Mouse (Mus musculus) CH12.LX (cell line): Measurements from ENCODE around the gene Fyttd1. TPM values are rescaled to one million over a fixed set of nuclear protein-coding genes. Genes with fewer than 3 reads are reported as not detected.

Experiments used
- DNase-seq: peaks from one replicate; pipeline ENCODE4 v3.0.0-alpha.2; 2013; ENCODE audit errors: extremely low read depth
- H3K27ac ChIP-seq: 2 replicates; pipeline ENCODE4 v1.5.1; 2012; ENCODE audit warnings: low read depth, mild to moderate bottlenecking, control low read depth, moderate library complexity; ENCODE audit not compliant: insufficient read depth
- H3K27me3 ChIP-seq: replicated peaks from 2 replicates; pipeline ENCODE3; 2012; ENCODE audit warnings: inconsistent platforms
- H3K36me3 ChIP-seq, 2 experiments: replicated peaks in 1 of 2; 2 replicates each; pipeline versions ENCODE3 to v1.6.1; 2012; ENCODE audit warnings: inconsistent platforms in 1 of 2, low read length in 1 of 2, mild to moderate bottlenecking in 1 of 2, mixed read lengths in 1 of 2, moderate library complexity in 1 of 2; ENCODE audit not compliant: control insufficient read depth in 1 of 2, insufficient read depth in 1 of 2
- H3K4me1 ChIP-seq, 2 experiments: 2 replicates each; pipeline ENCODE4 v1.6.1; 2012; ENCODE audit warnings: inconsistent platforms in 1 of 2, moderate library complexity in 1 of 2; ENCODE audit not compliant: insufficient read depth in 2 of 2, control insufficient read depth in 1 of 2
- H3K4me2 ChIP-seq: 2 replicates; pipeline ENCODE4 v1.6.1; 2012; ENCODE audit warnings: low read depth, mild to moderate bottlenecking, control low read depth; ENCODE audit not compliant: poor library complexity, insufficient read depth, severe bottlenecking
- H3K4me3 ChIP-seq, 3 experiments: fragments of 150-350 bp in 1 of 3; sonication (generic) in 1 of 3; replicated peaks in 1 of 3; 2 replicates each; pipeline versions ENCODE3 to v1.5.1; 2011 to 2012; ENCODE audit warnings: low read depth in 2 of 3, low read length in 2 of 3, mild to moderate bottlenecking in 2 of 3, moderate library complexity in 2 of 3, control low read depth in 1 of 3, improper control_type of control experiment in 1 of 3, inconsistent platforms in 1 of 3, mixed read lengths in 1 of 3; ENCODE audit not compliant: poor library complexity in 1 of 3
- H3K79me2 ChIP-seq: replicated peaks from 2 replicates; pipeline ENCODE4 v1.6.1; 2012; ENCODE audit warnings: mild to moderate bottlenecking, moderate library complexity; ENCODE audit not compliant: control insufficient read depth, poor library complexity, insufficient read depth, severe bottlenecking; ENCODE audit errors: extremely low read depth
- H3K9ac ChIP-seq: 2 replicates; pipeline ENCODE4 v1.6.1; 2012; ENCODE audit warnings: low read depth, mild to moderate bottlenecking, control low read depth, moderate library complexity; ENCODE audit not compliant: insufficient read depth
- H3K9me3 ChIP-seq: replicated peaks from 2 replicates; pipeline ENCODE3; 2012; ENCODE audit warnings: low read length, inconsistent platforms, mixed read lengths
- CHD2 ChIP-seq: IDR thresholded peaks from 2 replicates; pipeline ENCODE4 v1.6.1; 2011; ENCODE audit warnings: low read length, improper control_type of control experiment
- CTCF ChIP-seq, 2 experiments: IDR thresholded peaks in 1 of 2; conservative IDR thresholded peaks in 1 of 2; 2 replicates each; pipeline ENCODE4 v1.5.1; 2011 to 2012; ENCODE audit warnings: low read depth in 2 of 2, low read length in 2 of 2, improper control_type of control experiment in 1 of 2, inconsistent platforms in 1 of 2, mild to moderate bottlenecking in 1 of 2, moderate library complexity in 1 of 2
- ETS1 ChIP-seq: conservative IDR thresholded peaks from 2 replicates; pipeline ENCODE4 v1.6.1; 2012; ENCODE audit warnings: low read depth, mild to moderate bottlenecking, inconsistent platforms, low read length, improper control_type of control experiment, moderate library complexity
- GABPA ChIP-seq: IDR thresholded peaks from 2 replicates; pipeline ENCODE4 v1.6.1; 2012; ENCODE audit warnings: low read depth, low read length, improper control_type of control experiment, inconsistent platforms; ENCODE audit not compliant: insufficient replicate concordance
- JUN ChIP-seq: IDR thresholded peaks from 2 replicates; pipeline ENCODE4 v1.6.1; 2011; ENCODE audit warnings: low read depth, mild to moderate bottlenecking, low read length, improper control_type of control experiment, moderate library complexity; ENCODE audit not compliant: insufficient read depth
- KAT2A ChIP-seq: IDR thresholded peaks from 2 replicates; pipeline ENCODE4 v1.6.1; 2012; ENCODE audit warnings: low read length, improper control_type of control experiment, inconsistent platforms; ENCODE audit not compliant: insufficient replicate concordance
- MAX ChIP-seq: IDR thresholded peaks from 2 replicates; pipeline ENCODE4 v1.6.1; 2011; ENCODE audit warnings: low read length, improper control_type of control experiment
- MAZ ChIP-seq: IDR thresholded peaks from 2 replicates; pipeline ENCODE4 v1.6.1; 2012; ENCODE audit warnings: low read depth, mild to moderate bottlenecking, inconsistent platforms, low read length, improper control_type of control experiment, moderate library complexity
- MEF2A ChIP-seq: IDR thresholded peaks from 2 replicates; pipeline ENCODE4 v1.6.1; 2014; ENCODE audit warnings: low read depth, mild to moderate bottlenecking, inconsistent platforms, low read length, improper control_type of control experiment, borderline replicate concordance
- MXI1 ChIP-seq: IDR thresholded peaks from 2 replicates; pipeline ENCODE4 v1.6.1; 2011; ENCODE audit warnings: mild to moderate bottlenecking, low read depth, low read length, improper control_type of control experiment
- NELFE ChIP-seq: IDR thresholded peaks from 2 replicates; pipeline ENCODE4 v1.6.1; 2011; ENCODE audit warnings: low read depth, low read length, improper control_type of control experiment
- RAD21 ChIP-seq: IDR thresholded peaks from 2 replicates; pipeline ENCODE4 v1.6.1; 2011; ENCODE audit warnings: low read depth, mild to moderate bottlenecking, low read length, improper control_type of control experiment, moderate library complexity
- RCOR1 ChIP-seq: conservative IDR thresholded peaks from 2 replicates; pipeline ENCODE4 v1.6.1; 2012; ENCODE audit warnings: low read depth, mild to moderate bottlenecking, inconsistent platforms, low read length, improper control_type of control experiment
- SIN3A ChIP-seq: IDR thresholded peaks from 2 replicates; pipeline ENCODE4 v1.6.1; 2012; ENCODE audit warnings: low read length, improper control_type of control experiment, inconsistent platforms
- SMC3 ChIP-seq: IDR thresholded peaks from 2 replicates; pipeline ENCODE4 v1.6.1; 2011; ENCODE audit warnings: low read depth, low read length, improper control_type of control experiment
- ZMIZ1 ChIP-seq: IDR thresholded peaks from 2 replicates; pipeline ENCODE4 v1.6.1; 2012; ENCODE audit warnings: low read depth, mild to moderate bottlenecking, inconsistent platforms, low read length, improper control_type of control experiment
- dilution Hi-C: fragments of 300-500 bp; cut with MboI; formaldehyde crosslinking; loops from 2 replicates; pipeline ENCODE4 v1.14.3; 2020; ENCODE audit warnings: low sequenced_read_pairs; ENCODE audit not compliant: extremely low pct_unique_long_range_greater_than_20kb, extremely low pct_ligation_motif_present
- in situ Hi-C: fragments of 300-500 bp; cut with MboI; formaldehyde crosslinking; loops from 3 replicates; pipeline ENCODE4 v1.14.3; 2019; ENCODE audit warnings: low sequenced_read_pairs, low pct_ligation_motif_present, low pct_unique_long_range_greater_than_20kb, mixed read lengths
- polyA plus RNA-seq: library from polyadenylated mRNA; unstranded; fragments of >175 nt; gene quantifications from 2 replicates; pipeline ENCODE4 v1.2.1, GENCODE M21; 2012; ENCODE audit warnings: low read depth; ENCODE audit not compliant: insufficient read length
- total RNA-seq, 2 experiments: library from RNA; depleted of rRNA; stranded (reverse); fragments of 300-350 nt in 1 of 2; fragments of >200 nt in 1 of 2; gene quantifications; 2 replicates each; pipeline ENCODE4 v1.2.3; 2012 to 2014

The Fyttd1 gene
- total and polyA plus RNA-seq, 3 experiments: 148 to 264 (median 168) TPM

DNA sequence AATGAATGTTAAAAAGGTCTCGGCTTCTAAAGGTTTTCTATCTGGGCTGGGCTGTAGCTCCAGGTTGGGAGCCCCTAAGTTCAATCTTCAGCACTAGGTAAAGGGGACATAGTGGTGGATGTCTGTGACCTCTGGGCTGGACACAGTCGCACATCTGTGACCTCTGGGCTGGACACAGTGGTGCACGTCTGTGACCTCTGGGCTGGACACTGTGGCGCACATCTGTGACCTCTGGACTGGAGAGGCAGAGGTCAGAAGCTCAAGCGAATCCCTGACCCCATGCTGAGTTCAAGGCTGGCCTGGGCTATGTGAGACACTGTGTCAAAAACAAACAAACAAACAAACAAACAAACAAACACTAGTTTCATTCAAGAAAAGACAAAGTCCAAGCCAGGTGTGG, 7.1 kb upstream of the Fyttd1 start:
- H3K27me3 ChIP-seq: no peaks in the 10 kb centered on the region
- no peak overlapping the region for H3K9ac ChIP-seq
- H3K9me3 ChIP-seq: no peaks in the 10 kb centered on the region
- DNase-seq: no peak
- in situ Hi-C loops (no loop called here), dilution Hi-C loops (no loop called here)
- no peak overlapping the region for H3K27ac ChIP-seq
- H3K79me2 ChIP-seq: no peaks in the 10 kb centered on the region; the same call in 1 of the 2 replicates
- no peak overlapping the region for H3K4me2 ChIP-seq
- H3K4me3 ChIP-seq: no peak overlapping the region
- H3K36me3 ChIP-seq: peaks cover 0 to 4% of the 10 kb centered on the region in 2 experiments
- peaks cover 19 to 86% of the 10 kb centered on the region in 2 experiments for H3K4me1 ChIP-seq
- no peak for TF ChIP-seq CHD2
- TF ChIP-seq RAD21: no peak
- TF ChIP-seq SMC3: no peak
- TF ChIP-seq KAT2A: no peak
- TF ChIP-seq CTCF (conservative IDR thresholded peaks at IDR 0.05 in 1 of 2, IDR thresholded peaks at IDR 0.05 in 1 of 2; ENCODE audit: low read depth in 2 of 2, low read length in 2 of 2): no peak
- TF ChIP-seq GABPA: no peak
- no peak for TF ChIP-seq MAX
- no peak for TF ChIP-seq ETS1
- no peak for TF ChIP-seq RCOR1
- TF ChIP-seq JUN: no peak
- no peak for TF ChIP-seq SIN3A
- no peak for TF ChIP-seq ZMIZ1
- TF ChIP-seq MAZ: no peak
- TF ChIP-seq NELFE: no peak
- TF ChIP-seq MEF2A: no peak

DNA sequence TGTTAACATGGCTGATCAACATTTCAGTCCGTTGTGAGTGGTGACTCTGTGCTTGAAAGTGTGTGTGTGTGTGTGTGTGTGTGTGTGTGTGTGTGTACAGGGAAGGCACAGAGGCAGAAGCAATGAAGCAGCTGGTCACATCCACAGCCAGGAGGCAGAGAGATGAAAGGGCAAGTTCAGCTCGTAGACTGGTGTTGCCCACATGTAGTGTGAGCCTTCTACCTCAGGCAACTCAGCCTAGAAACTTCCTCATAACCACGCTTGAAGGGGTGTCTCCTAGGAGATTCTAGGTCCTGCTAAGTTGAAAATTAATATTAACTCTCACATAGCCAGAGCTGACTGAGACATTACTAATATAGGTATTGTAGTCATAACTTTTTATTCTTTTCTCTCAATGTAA, 3.9 kb upstream of the Fyttd1 start:
- DNase-seq: no peak
- H3K4me2 ChIP-seq: no peak overlapping the region
- dilution Hi-C loops (no loop called here), in situ Hi-C loops (no loop called here)
- H3K79me2 ChIP-seq: peaks cover 5% of the 10 kb centered on the region
- no peak overlapping the region for H3K27ac ChIP-seq
- H3K9me3 ChIP-seq: no peaks in the 10 kb centered on the region
- peaks cover 0 to 4% of the 10 kb centered on the region in 2 experiments for H3K36me3 ChIP-seq
- peaks cover 7 to 70% of the 10 kb centered on the region in 2 experiments for H3K4me1 ChIP-seq
- no peak for TF ChIP-seq MAX
- no peak for TF ChIP-seq MXI1
- TF ChIP-seq JUN: no peak
- H3K9ac ChIP-seq: no peak overlapping the region
- no peaks in the 10 kb centered on the region for H3K27me3 ChIP-seq
- no peak overlapping the region for H3K4me3 ChIP-seq
